Mouse (Mus musculus) forebrain, embryonic 13.5 days (tissue): Measurements from ENCODE around the gene Uchl1. TPM values are rescaled to one million over a fixed set of nuclear protein-coding genes. Genes with fewer than 3 reads are reported as not detected.

ENCODE experiments used
- polyA plus RNA-seq: library from polyadenylated mRNA; unstranded; fragments of >200 nt; fragmentation: Nextera tagmentation; extraction: Ambion mirVana; gene quantifications from 2 replicates; pipeline ENCODE4 v1.2.1, GENCODE M21; 2015

Gene Uchl1
- polyA plus RNA-seq, 1 experiment from 2014 or later: 833 TPM

Other genes starting within 250 kb of the Uchl1 start
- 63.0 and 64.3 TPM in 2 replicates for gene Apbb2, start 57.3 kb upstream of the Uchl1 start, polyA plus RNA-seq
- 48.4 and 48.7 TPM in 2 replicates for gene Limch1, start 69.7 kb downstream of the Uchl1 start, polyA plus RNA-seq